Mouse (Mus musculus) bone marrow macrophage, adult 2 months (primary cell): ENCODE results near the gene Meltf. TPM values are rescaled to one million over a fixed set of nuclear protein-coding genes. Genes with fewer than 3 reads are reported as not detected.
"Not testable (repeated sequence)": the region's sequence is repeated elsewhere in the genome, so short reads cannot be mapped to it uniquely, and the experiment has no call there.

Experiments used
- H3K27ac ChIP-seq: 2 replicates; pipeline ENCODE4 v1.5.1; 2012; ENCODE audit warnings: low read depth, low read length; ENCODE audit not compliant: insufficient read depth
- H3K4me1 ChIP-seq: 2 replicates; pipeline ENCODE4 v1.6.1; 2012; ENCODE audit warnings: low read length; ENCODE audit not compliant: control insufficient read depth, insufficient read depth
- H3K4me3 ChIP-seq: 2 replicates; pipeline ENCODE4 v1.5.1; 2012; ENCODE audit warnings: mild to moderate bottlenecking, low read length, moderate library complexity; ENCODE audit not compliant: insufficient read depth
- CTCF ChIP-seq: IDR thresholded peaks from 2 replicates; pipeline ENCODE4 v1.5.1; 2012; ENCODE audit warnings: low read depth, mild to moderate bottlenecking, low read length, moderate library complexity
- POLR2A ChIP-seq: IDR thresholded peaks from 2 replicates; pipeline ENCODE4 v1.6.1; 2012; ENCODE audit warnings: mild to moderate bottlenecking, low read depth, low read length, borderline replicate concordance
- polyA plus RNA-seq: library from polyadenylated mRNA; stranded (reverse); fragments of >200 nt; gene quantifications from 2 replicates; pipeline ENCODE4 v1.2.4, GENCODE M21; 2012; ENCODE audit not compliant: missing spikeins, insufficient read depth, insufficient read length

Gene Meltf
- polyA plus RNA-seq, 1 experiment: not detected

DNA sequence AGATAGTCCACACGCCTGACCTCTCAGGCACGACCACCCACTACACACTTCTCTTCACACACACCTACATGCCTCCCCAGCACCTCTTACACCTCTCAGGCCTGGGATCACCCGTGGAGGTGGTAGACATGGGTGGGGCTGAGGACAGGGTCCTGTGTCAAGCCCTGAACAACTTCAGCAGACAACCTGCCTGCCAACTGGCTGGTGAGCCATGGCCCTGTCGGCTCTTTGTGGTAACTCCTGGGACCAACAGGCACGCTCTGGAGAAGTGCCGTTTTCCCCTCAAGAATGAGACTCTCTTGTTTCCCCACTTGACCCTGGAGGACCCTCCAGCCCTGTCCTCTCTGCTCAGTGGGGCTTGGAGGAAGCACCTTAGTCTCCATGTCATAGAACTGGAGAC is 66.8 kb downstream of the Meltf start:
- Histone ChIP-seq H3K4me1 (peaks cover 23% of the 10 kb centered on the region), H3K27ac (no peak overlapping the region), H3K4me3 (no peak overlapping the region)
- TF ChIP-seq POLR2A: no peak

DNA sequence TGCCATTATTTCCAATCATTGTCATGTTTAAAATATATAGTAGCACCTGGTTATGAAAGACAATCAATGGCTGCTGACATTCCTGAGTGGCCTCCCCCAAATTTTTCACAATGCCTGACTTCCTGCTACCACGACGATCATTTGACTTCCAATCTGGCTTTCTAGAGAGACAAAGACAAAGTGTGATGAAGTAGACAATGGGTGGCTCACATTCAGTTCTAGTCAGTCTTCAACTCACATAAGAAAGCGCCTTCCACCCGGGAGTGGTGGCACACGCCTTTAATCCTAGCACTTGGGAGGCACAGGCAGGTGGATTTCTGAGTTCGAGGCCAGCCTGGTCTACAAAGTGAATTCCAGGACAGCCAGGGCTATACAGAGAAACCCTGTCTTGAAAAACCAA is 67.4 kb downstream of the Meltf start:
- H3K4me1 ChIP-seq: peaks cover 18% of the 10 kb centered on the region
- not testable (repeated sequence) for H3K4me3 ChIP-seq, H3K27ac ChIP-seq

DNA sequence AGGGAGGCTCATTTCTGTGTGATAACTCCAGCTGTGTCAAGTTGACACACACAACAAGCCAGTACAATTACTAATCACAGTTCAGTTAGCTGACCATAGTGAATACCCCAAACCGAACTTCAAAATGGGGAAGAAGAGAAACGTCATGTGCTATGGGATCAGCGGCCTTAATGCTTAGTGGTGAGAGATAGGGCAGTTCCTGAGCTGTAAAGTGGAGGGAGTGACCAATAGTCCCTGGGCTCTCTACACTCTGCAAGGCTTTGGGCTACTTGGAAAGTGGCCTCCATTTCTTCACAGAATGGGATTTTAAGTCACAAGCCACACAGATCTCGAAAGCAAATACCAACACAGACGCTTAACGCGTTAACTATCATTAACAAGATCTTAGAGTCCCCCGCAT is 68.7 kb downstream of the Meltf start:
- TF ChIP-seq CTCF (no peak), POLR2A (no peak)
- peak overlapping the region; percentile 94 for H3K4me3 ChIP-seq
- H3K4me1 ChIP-seq: peaks cover 18% of the 10 kb centered on the region
- peak overlapping the region; percentile 83 for H3K27ac ChIP-seq

DNA sequence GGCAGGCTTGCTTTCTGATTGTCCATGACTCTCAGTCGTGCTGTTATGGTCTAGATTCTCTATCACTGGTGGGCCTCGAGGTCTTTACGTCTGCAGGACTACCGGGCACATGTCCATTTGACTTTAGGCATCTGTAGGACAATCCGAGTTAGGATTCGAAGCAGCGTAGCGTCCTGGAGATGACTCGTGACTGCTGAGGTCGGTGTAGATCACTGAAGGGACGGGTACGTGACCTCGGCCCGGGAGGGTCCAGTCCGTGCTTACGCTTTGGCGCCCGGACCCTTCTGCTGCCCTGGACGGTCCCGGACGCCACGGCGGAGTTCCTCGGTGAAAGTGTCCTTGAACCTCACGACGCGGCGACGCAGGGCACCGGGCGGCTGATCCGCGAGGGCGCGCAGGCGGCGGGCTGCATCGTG is 69.3 kb downstream of the Meltf start:
- H3K4me3 ChIP-seq: peak overlapping the region; percentile 94
- H3K27ac ChIP-seq: peak overlapping the region; percentile 83
- H3K4me1 ChIP-seq: peaks cover 18% of the 10 kb centered on the region
- TF ChIP-seq POLR2A (no peak), CTCF (no peak)

DNA sequence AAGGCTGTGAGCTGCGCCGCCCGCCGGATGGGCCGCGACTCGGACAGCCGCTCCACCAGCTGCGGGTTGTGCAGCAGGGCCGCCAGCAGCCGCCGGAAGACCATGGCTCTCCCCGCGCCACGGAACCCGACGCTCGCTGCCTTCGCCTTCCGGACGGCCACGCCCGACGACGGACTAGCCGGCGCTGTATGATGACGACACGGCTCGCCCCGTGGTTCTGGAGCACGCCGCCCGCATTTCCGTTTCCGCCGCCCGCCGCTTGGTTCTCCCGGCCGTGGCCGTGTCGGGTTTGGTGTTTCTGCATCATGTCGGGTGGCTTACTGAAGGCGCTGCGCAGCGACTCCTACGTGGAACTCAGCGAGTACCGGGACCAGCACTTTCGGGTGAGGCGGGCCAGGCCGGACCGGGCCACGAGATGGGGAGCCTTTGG is 69.8 kb downstream of the Meltf start, which contains the start of the genes 0610012G03Rik and Ncbp2:
Gene 0610012G03Rik (minus strand): TSS at position 150 of the 430 bp plus-strand sequence.
Gene Ncbp2 (plus strand): TSS at position 169 of the 430 bp plus-strand sequence.
- TF ChIP-seq POLR2A (0 out of 2 replicates have a peak, but pooled peaks have one; percentile 15), CTCF (no peak)
- peak within 1 kb of the TSS; percentile 83 for H3K27ac ChIP-seq
- H3K4me3 ChIP-seq: peak within 1 kb of the TSS; percentile 94
- H3K4me1 ChIP-seq: peaks cover 16% of the 10 kb centered on the region

Other genes starting within 250 kb of the Meltf start
- 29.2 and 30.4 TPM in 2 replicates for gene Dlg1, start 215.4 kb upstream of the Meltf start, polyA plus RNA-seq
- gene Pigz, start 55.0 kb downstream of the Meltf start, polyA plus RNA-seq: 12.2 and 12.6 TPM in 2 replicates
- gene 0610012G03Rik, start 69.7 kb downstream of the Meltf start, polyA plus RNA-seq: 49.1 and 52.0 TPM in 2 replicates
- gene Ncbp2, start 69.7 kb downstream of the Meltf start, polyA plus RNA-seq: 52.3 and 64.4 TPM in 2 replicates
- gene Senp5, start 124.5 kb downstream of the Meltf start, polyA plus RNA-seq: 13.6 and 14.4 TPM in 2 replicates
- gene Pak2, start 200.5 kb downstream of the Meltf start, polyA plus RNA-seq: 58.8 and 63.0 TPM in 2 replicates
- 39.1 and 49.3 TPM in 2 replicates for gene Pigx, start 220.9 kb downstream of the Meltf start, polyA plus RNA-seq
- gene Cep19, start 221.0 kb downstream of the Meltf start, polyA plus RNA-seq: 10.9 and 12.2 TPM in 2 replicates